Mouse (Mus musculus): ENCODE data around the gene Hist1h4n. TPM values are rescaled to one million over a fixed set of nuclear protein-coding genes. Genes with fewer than 3 reads are reported as not detected.

Hist1h4n gene
- polyA plus RNA-seq (2017; shearing (Covaris generic)), result 10 to 100 TPM in 1 of 2 experiments, 1 to 10 TPM in 1; 6.0 to 10.8 TPM

DNA sequence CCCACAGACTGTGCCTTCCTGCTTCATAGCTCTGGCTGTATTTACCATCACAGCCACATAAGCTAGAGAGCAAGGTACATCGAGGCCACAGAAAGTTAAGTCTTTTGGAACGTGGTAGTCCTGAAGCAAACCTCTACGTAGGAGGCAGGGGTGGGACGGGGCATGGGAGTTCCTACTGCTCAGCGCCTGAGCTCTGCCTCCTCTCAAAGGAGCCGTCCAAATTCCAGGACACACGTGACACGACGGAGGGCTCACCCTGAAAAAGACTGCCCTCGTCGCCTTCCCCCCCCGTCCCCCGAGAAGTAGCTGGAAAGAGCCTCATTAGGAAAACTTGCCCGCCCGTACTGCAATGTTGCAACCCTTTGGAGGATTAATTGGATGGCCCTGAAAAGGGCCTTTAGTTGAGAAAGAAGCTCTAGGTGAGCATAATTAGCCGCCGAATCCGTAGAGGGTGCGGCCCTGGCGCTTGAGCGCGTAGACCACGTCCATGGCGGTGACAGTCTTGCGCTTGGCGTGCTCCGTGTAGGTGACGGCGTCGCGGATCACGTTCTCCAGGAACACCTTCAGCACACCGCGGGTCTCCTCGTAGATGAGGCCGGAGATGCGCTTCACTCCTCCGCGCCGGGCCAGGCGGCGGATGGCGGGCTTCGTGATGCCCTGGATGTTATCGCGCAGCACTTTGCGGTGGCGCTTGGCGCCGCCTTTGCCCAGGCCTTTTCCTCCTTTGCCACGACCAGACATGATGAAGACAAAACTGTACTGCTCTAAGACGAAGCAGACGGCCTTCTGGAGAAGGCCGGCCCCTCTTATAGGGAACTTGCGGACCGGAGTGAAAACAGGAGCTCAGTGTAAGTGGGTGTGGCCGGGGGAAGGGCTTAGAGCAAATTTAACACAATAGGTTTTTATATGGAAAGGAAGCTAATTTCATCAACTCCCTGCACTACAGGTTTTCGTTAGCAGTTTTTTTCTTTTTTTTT, at the start of gene Hist1h4n:
Gene Hist1h4n (minus strand): TSS at position 779 of the 977 bp plus-strand sequence.

DNA sequence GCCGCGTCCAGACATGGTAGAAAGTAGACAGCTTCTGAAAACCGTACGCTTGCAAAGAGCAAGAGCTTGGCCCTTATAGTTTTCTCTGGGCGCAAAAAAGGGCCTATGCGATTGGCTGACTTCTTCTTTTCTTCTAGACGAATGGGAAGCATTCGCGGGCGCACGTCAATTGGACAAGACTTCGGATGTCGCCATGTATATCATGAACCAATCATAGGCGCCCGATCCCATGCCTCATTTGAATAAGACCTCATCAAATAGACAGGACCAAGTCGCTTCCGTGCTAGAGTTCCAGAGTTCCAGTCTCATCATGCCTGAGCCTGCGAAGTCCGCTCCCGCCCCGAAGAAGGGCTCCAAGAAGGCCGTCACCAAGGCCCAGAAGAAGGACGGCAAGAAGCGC, 1.5 kb upstream of the Hist1h4n start, which contains the start of the genes Hist1h2ap and Hist1h2br:
Gene Hist1h2ap (minus strand): TSS at position 47 of the 400 bp plus-strand sequence.
Gene Hist1h2br (plus strand): TSS at position 283 of the 400 bp plus-strand sequence.

DNA sequence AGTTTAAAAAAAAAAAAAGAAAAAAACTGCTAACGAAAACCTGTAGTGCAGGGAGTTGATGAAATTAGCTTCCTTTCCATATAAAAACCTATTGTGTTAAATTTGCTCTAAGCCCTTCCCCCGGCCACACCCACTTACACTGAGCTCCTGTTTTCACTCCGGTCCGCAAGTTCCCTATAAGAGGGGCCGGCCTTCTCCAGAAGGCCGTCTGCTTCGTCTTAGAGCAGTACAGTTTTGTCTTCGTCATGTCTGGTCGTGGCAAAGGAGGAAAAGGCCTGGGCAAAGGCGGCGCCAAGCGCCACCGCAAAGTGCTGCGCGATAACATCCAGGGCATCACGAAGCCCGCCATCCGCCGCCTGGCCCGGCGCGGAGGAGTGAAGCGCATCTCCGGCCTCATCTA, 20.5 kb downstream of the Hist1h4n start, which contains the start of gene Hist1h4m:
Gene Hist1h4m (plus strand): TSS at position 208 of the 400 bp plus-strand sequence.

DNA sequence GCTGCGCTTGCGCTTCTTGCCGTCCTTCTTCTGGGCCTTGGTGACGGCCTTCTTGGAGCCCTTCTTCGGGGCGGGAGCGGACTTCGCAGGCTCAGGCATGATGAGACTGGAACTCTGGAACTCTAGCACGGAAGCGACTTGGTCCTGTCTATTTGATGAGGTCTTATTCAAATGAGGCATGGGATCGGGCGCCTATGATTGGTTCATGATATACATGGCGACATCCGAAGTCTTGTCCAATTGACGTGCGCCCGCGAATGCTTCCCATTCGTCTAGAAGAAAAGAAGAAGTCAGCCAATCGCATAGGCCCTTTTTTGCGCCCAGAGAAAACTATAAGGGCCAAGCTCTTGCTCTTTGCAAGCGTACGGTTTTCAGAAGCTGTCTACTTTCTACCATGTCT, 21.9 kb downstream of the Hist1h4n start, which contains the start of the genes Hist1h2bq and Hist1h2ao:
Gene Hist1h2bq (minus strand): TSS at position 125 of the 400 bp plus-strand sequence.
Gene Hist1h2ao (plus strand): TSS at position 393 of the 400 bp plus-strand sequence.

DNA sequence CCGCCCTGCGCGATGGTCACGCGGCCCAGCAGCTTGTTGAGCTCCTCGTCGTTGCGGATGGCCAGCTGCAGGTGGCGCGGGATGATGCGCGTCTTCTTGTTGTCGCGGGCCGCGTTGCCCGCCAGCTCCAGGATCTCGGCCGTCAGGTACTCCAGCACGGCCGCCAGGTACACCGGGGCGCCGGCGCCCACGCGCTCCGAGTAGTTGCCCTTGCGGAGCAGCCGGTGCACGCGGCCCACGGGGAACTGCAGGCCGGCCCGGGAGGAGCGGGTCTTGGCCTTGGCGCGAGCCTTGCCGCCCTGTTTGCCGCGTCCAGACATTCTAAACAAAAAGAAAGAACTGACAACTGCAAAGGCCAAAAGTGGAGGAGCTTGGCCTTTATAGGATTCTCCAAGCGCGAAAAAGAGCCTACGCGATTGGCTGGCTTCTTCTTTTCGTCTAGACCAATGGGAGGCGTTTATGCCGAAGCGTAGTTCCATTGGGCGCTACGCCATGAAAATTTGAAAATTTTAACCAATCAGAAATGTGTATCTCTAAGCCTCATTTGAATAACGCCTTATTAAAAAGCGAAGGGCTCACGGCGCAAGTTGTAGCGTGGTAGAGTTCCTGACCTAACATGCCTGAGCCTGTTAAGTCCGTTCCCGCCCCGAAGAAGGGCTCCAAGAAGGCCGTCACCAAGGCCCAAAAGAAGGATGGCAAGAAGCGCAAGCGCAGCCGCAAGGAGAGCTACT, 44.9 kb downstream of the Hist1h4n start, which contains the start of the genes Hist1h2an and Hist1h2bp:
Gene Hist1h2an (minus strand): TSS at position 320 of the 731 bp plus-strand sequence.
Gene Hist1h2bp (plus strand): TSS at position 563 of the 731 bp plus-strand sequence.

DNA sequence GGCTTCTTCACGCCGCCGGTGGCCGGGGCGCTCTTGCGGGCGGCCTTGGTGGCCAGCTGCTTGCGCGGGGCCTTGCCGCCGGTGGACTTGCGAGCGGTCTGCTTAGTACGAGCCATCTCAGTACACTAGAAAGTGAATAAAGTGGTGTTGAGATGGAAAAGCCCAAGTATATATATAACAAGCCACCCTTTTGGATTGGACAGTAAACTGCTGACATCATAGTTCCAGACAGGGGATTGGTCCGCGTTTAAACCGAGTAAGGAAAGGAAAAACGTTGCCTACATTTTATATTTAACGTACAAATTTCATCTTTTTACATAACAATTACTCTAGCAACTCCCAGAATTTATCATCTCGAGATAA, 48.8 kb downstream of the Hist1h4n start, which contains the start of gene Hist1h3i:
Gene Hist1h3i (minus strand): TSS at position 116 of the 363 bp plus-strand sequence.

Other genes starting within 250 kb of the Hist1h4n start
- not detected for gene Olfr1362, start 218.2 kb downstream of the Hist1h4n start, polyA plus RNA-seq (2017; shearing (Covaris generic))
- not detected for gene Olfr11, start 189.7 kb downstream of the Hist1h4n start, polyA plus RNA-seq (2017; shearing (Covaris generic))
- gene Olfr1361, start 168.8 kb downstream of the Hist1h4n start, polyA plus RNA-seq (2017; shearing (Covaris generic)), result not detected
- under 1 TPM in 1 of 2 experiments, not detected in 1; 0.09 TPM for gene Olfr1360, start 154.8 kb downstream of the Hist1h4n start, polyA plus RNA-seq (2017; shearing (Covaris generic))
- not detected for gene Olfr1359, start 134.1 kb downstream of the Hist1h4n start, polyA plus RNA-seq (2017; shearing (Covaris generic))
- under 1 TPM; 0.64 to 0.91 TPM for gene Hist1h2bl, start 116.1 kb downstream of the Hist1h4n start, polyA plus RNA-seq (2017; shearing (Covaris generic))
- gene Hist1h2ai, start 115.8 kb downstream of the Hist1h4n start, polyA plus RNA-seq (2017; shearing (Covaris generic)), result 10 to 100 TPM in 1 of 2 experiments, 1 to 10 TPM in 1; 8.5 to 16.3 TPM
- gene Hist1h3h, start 114.5 kb downstream of the Hist1h4n start, polyA plus RNA-seq (2017; shearing (Covaris generic)), result 1 to 10 TPM; 3.5 to 6.8 TPM
- 1 to 10 TPM; 1.4 to 2.6 TPM for gene Hist1h2bm, start 110.2 kb downstream of the Hist1h4n start, polyA plus RNA-seq (2017; shearing (Covaris generic))
- 1 to 10 TPM in 1 of 2 experiments, not detected in 1; 1.2 TPM for gene Hist1h4j, start 97.1 kb downstream of the Hist1h4n start, polyA plus RNA-seq (2017; shearing (Covaris generic))
- 10 to 100 TPM; 14.4 to 26.1 TPM for gene Hist1h4k, start 81.7 kb downstream of the Hist1h4n start, polyA plus RNA-seq (2017; shearing (Covaris generic))
- 1 to 10 TPM; 5.2 to 7.9 TPM for gene Hist1h2ak, start 78.4 kb downstream of the Hist1h4n start, polyA plus RNA-seq (2017; shearing (Covaris generic))
- 1 to 10 TPM in 1 of 2 experiments, not detected in 1; 3.5 TPM for gene Hist1h2bn, start 78.1 kb downstream of the Hist1h4n start, polyA plus RNA-seq (2017; shearing (Covaris generic))
- 10 to 100 TPM; 12.2 to 12.7 TPM for gene Hist1h1b, start 51.6 kb downstream of the Hist1h4n start, polyA plus RNA-seq (2017; shearing (Covaris generic))
- 1 to 10 TPM; 1.3 to 2.5 TPM for gene Hist1h3i, start 48.8 kb downstream of the Hist1h4n start, polyA plus RNA-seq (2017; shearing (Covaris generic))
- gene Hist1h2an, start 45.0 kb downstream of the Hist1h4n start, polyA plus RNA-seq (2017; shearing (Covaris generic)), result 10 to 100 TPM in 1 of 2 experiments, 1 to 10 TPM in 1; 1.0 to 13.1 TPM
- gene Hist1h2bp, start 44.7 kb downstream of the Hist1h4n start, polyA plus RNA-seq (2017; shearing (Covaris generic)), result 1 to 10 TPM in 1 of 2 experiments, not detected in 1; 1.5 TPM
- gene Hist1h2bq, start 22.0 kb downstream of the Hist1h4n start, polyA plus RNA-seq (2017; shearing (Covaris generic)), result 10 to 100 TPM; 10.3 to 13.9 TPM
- gene Hist1h2ao, start 21.7 kb downstream of the Hist1h4n start, polyA plus RNA-seq (2017; shearing (Covaris generic)), result not detected
- gene Hist1h4m, start 20.4 kb downstream of the Hist1h4n start, polyA plus RNA-seq (2017; shearing (Covaris generic)), result 10 to 100 TPM; 27.8 to 33.8 TPM
- gene Hist1h2ap, start 1.3 kb upstream of the Hist1h4n start, polyA plus RNA-seq (2017; shearing (Covaris generic)), result 100 to 1,000 TPM; 513 to 599 TPM
- 10 to 100 TPM; 10.1 to 13.9 TPM for gene Hist1h2br, start 1.5 kb upstream of the Hist1h4n start, polyA plus RNA-seq (2017; shearing (Covaris generic))
- gene Zfp184, start 112.9 kb upstream of the Hist1h4n start, polyA plus RNA-seq (2017; shearing (Covaris generic)), result under 1 TPM in 1 of 2 experiments, not detected in 1; 0.09 TPM
- not detected for gene Pom121l2, start 149.0 kb upstream of the Hist1h4n start, polyA plus RNA-seq (2017; shearing (Covaris generic))
- gene Prss16, start 177.5 kb upstream of the Hist1h4n start, polyA plus RNA-seq (2017; shearing (Covaris generic)), result under 1 TPM; 0.28 to 0.85 TPM
- not detected for gene Hist1h2ah, start 203.4 kb upstream of the Hist1h4n start, polyA plus RNA-seq (2017; shearing (Covaris generic))
- gene Hist1h2bk, start 203.7 kb upstream of the Hist1h4n start, polyA plus RNA-seq (2017; shearing (Covaris generic)), result 1 to 10 TPM in 1 of 2 experiments, under 1 TPM in 1; 0.45 to 2.6 TPM
- gene Hist1h4i, start 209.2 kb upstream of the Hist1h4n start, polyA plus RNA-seq (2017; shearing (Covaris generic)), result 10 to 100 TPM; 12.3 to 15.6 TPM
- 10 to 100 TPM; 12.1 to 24.2 TPM for gene Hist1h2ag, start 210.7 kb upstream of the Hist1h4n start, polyA plus RNA-seq (2017; shearing (Covaris generic))
- gene Hist1h2bj, start 211.0 kb upstream of the Hist1h4n start, polyA plus RNA-seq (2017; shearing (Covaris generic)), result 10 to 100 TPM in 1 of 2 experiments, 1 to 10 TPM in 1; 4.8 to 10.1 TPM

All from activated CD4-positive, CD25-positive, alpha-beta regulatory T cell (primary cell).